Mouse (Mus musculus): ENCODE measurements at regions not wholly inside any gene's neighbourhood (a gene's known extent, or its start where the extent isn't known, plus 50 kb on each side); places are given as distances from the start of the nearest gene placed in this dataset.

DNA sequence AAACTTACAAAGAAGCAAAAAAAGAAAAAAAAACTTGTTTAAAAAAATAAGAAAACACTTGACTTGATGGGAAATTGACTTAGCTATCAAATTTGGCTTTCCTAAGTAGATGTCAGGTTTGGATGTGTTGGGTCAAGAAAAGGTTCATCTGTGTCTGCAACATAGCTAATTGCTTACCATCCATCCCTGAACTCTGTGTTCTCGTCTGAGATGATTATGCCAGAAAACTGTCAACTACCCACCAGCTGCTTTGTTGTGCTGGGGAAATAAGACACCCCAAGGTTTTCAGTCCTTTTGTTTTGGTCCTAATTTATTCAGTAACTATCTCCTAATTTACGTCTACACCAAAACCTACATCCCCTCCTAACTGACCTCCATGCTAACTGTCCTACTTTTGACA, 152.2 kb downstream of the Phf3 start:
- no peak for TF ChIP-seq EP300 (optimal IDR thresholded peaks at IDR 0.05)
- TF ChIP-seq CTCF (IDR thresholded peaks at IDR 0.05; ENCODE audit: low read depth): no peak
